Mouse (Mus musculus): ENCODE measurements around the gene Zc2hc1b. TPM values are rescaled to one million over a fixed set of nuclear protein-coding genes. Genes with fewer than 3 reads are reported as not detected.

Zc2hc1b gene
- not detected for total RNA-seq (2023)

GRCm38 (mm10) chr10:13177973-13178624, at the start of gene Zc2hc1b:
Gene Zc2hc1b, minus strand, starts transcription at chr10:13178023.

GRCm38 (mm10) chr10:13192731-13193351, 15.0 kb upstream of the Zc2hc1b start, which contains the start of gene Ltv1:
Gene Ltv1, minus strand, starts transcription at chr10:13193168.

Other genes starting within 250 kb of the Zc2hc1b start
- 1 to 10 TPM; 4.2 to 7.1 TPM for gene Stx11, start 213.7 kb downstream of the Zc2hc1b start, total RNA-seq (2023)
- gene Sf3b5, start 172.7 kb downstream of the Zc2hc1b start, total RNA-seq (2023): 1 to 10 TPM; 8.8 to 9.0 TPM
- not detected for gene Plagl1, start 117.5 kb downstream of the Zc2hc1b start, total RNA-seq (2023)
- 10 to 100 TPM; 64.3 to 64.9 TPM for gene Ltv1, start 15.1 kb upstream of the Zc2hc1b start, total RNA-seq (2023)